Mouse (Mus musculus) heart, embryonic 11.5 days (tissue): Measurements from ENCODE around the gene Unc13b. TPM values are rescaled to one million over a fixed set of nuclear protein-coding genes. Genes with fewer than 3 reads are reported as not detected.

Experiments used
- ATAC-seq: fragments of 200-750 bp; cut with Nextera tagmentation; replicated peaks from 2 replicates; pipeline ENCODE4 v1.8.0; 2017; ENCODE audit warnings: moderate library complexity; ENCODE audit not compliant: insufficient number of reproducible peaks, low FRiP score, low TSS enrichment
- H3K27ac ChIP-seq: fragments of 300-500 bp; sonication (generic); 2 replicates; pipeline ENCODE4 v1.5.1; 2014; ENCODE audit warnings: mild to moderate bottlenecking, low read depth, low read length
- H3K27me3 ChIP-seq: fragments of 300-500 bp; sonication (generic); 2 replicates; pipeline ENCODE4 v1.6.1; 2014; ENCODE audit warnings: mild to moderate bottlenecking, low read length, mixed read lengths; ENCODE audit not compliant: control insufficient read depth, insufficient read depth
- H3K36me3 ChIP-seq: fragments of 300-500 bp; sonication (generic); 2 replicates; pipeline ENCODE4 v1.6.1; 2014; ENCODE audit warnings: mild to moderate bottlenecking, low read length, moderate library complexity, mixed read lengths; ENCODE audit not compliant: control insufficient read depth, insufficient read depth
- H3K4me1 ChIP-seq: fragments of 300-500 bp; sonication (generic); 2 replicates; pipeline ENCODE4 v1.6.1; 2014; ENCODE audit warnings: low read length; ENCODE audit not compliant: control insufficient read depth, insufficient read depth
- H3K4me2 ChIP-seq: fragments of 300-500 bp; sonication (generic); 2 replicates; pipeline ENCODE4 v1.6.1; 2014; ENCODE audit warnings: mild to moderate bottlenecking, moderate library complexity
- H3K4me3 ChIP-seq: fragments of 300-500 bp; sonication (generic); 2 replicates; pipeline ENCODE4 v1.5.1; 2014; ENCODE audit warnings: low read depth, low read length
- H3K9ac ChIP-seq: fragments of 300-500 bp; sonication (generic); 2 replicates; pipeline ENCODE4 v1.6.1; 2014; ENCODE audit warnings: mild to moderate bottlenecking, low read depth, low read length, moderate library complexity
- H3K9me3 ChIP-seq: fragments of 300-500 bp; sonication (generic); replicated peaks from 2 replicates; pipeline ENCODE4 v1.6.1; 2016; ENCODE audit warnings: low read length; ENCODE audit not compliant: control insufficient read depth
- WGBS: fragments of 180-500 bp; shearing (Covaris S2); extraction: QIAGEN DNeasy Blood & Tissue Kit; methylation state at CpG from one replicate; pipeline ENCODE4 v1.1.7; 2014; ENCODE audit not compliant: insufficient replicate concordance; 5-methylcytosine and 5-hydroxymethylcytosine counted together
- polyA plus RNA-seq: library from polyadenylated mRNA; unstranded; fragments of >200 nt; fragmentation: Nextera tagmentation; extraction: Ambion mirVana; gene quantifications from 2 replicates; pipeline ENCODE4 v1.2.1, GENCODE M21; 2014

Unc13b gene
- polyA plus RNA-seq, 1 experiment from 2014 or later = 9.3 TPM

GRCm38 (mm10) chr4:43309696-43310338 is 251.1 kb downstream of the Unc13b start:
- no peak for ATAC-seq

More at GRCm38 (mm10) chr4:43309696-43310338, 251.1 kb downstream of the Unc13b start:
- H3K9me3 ChIP-seq = no peaks in the 10 kb centered on the region
- H3K9ac ChIP-seq = no peak overlapping the region
- H3K36me3 ChIP-seq = no peaks in the 10 kb centered on the region
- WGBS = 54% methylated on average over 11 of the region's 11 CpGs
- H3K4me1 ChIP-seq = no peaks in the 10 kb centered on the region
- no peak overlapping the region for H3K4me3 ChIP-seq
- H3K27ac ChIP-seq = no peak overlapping the region
- no peaks in the 10 kb centered on the region for H3K27me3 ChIP-seq
- H3K4me2 ChIP-seq = no peak overlapping the region

Other genes starting within 250 kb of the Unc13b start
- gene Fam205a1, start 205.1 kb upstream of the Unc13b start, polyA plus RNA-seq = not detected in 2 replicates
- gene Gm12394, start 202.2 kb upstream of the Unc13b start, polyA plus RNA-seq = 0.13 TPM in 1 of 2 replicates, not detected in the other
- gene Fam205c, start 184.7 kb upstream of the Unc13b start, polyA plus RNA-seq = 0.46 TPM in 1 of 2 replicates, not detected in the other
- 1.9 and 2.4 TPM in 2 replicates for gene Phf24, start 142.3 kb upstream of the Unc13b start, polyA plus RNA-seq
- 11.8 and 12.9 TPM in 2 replicates for gene Dnajb5, start 109.1 kb upstream of the Unc13b start, polyA plus RNA-seq
- gene 1700022I11Rik, start 89.3 kb upstream of the Unc13b start, polyA plus RNA-seq = 0.36 and 0.69 TPM in 2 replicates
- 472 and 544 TPM in 2 replicates for gene Vcp, start 58.4 kb upstream of the Unc13b start, polyA plus RNA-seq
- 11.0 and 11.5 TPM in 2 replicates for gene Fancg, start 48.4 kb upstream of the Unc13b start, polyA plus RNA-seq
- 13.2 and 13.6 TPM in 2 replicates for gene Pigo, start 33.1 kb upstream of the Unc13b start, polyA plus RNA-seq
- gene Stoml2, start 27.2 kb upstream of the Unc13b start, polyA plus RNA-seq = 251 and 255 TPM in 2 replicates
- 10.8 and 11.4 TPM in 2 replicates for gene Fam214b, start 12.7 kb upstream of the Unc13b start, polyA plus RNA-seq
- gene Atp8b5, start 208.2 kb downstream of the Unc13b start, polyA plus RNA-seq = 0.27 TPM in 1 of 2 replicates, not detected in the other